Mouse (Mus musculus) ES-E14 (cell line): ENCODE measurements around the gene Il2ra.

Experiments
- CHD2 ChIP-seq: IDR thresholded peaks from 2 replicates; pipeline ENCODE4 v1.6.1; 2014; ENCODE audit warnings: mild to moderate bottlenecking, low read depth, low read length, inconsistent platforms
- MAFK ChIP-seq: IDR thresholded peaks from 2 replicates; pipeline ENCODE4 v1.6.1; 2014; ENCODE audit warnings: mild to moderate bottlenecking, low read depth, low read length, inconsistent platforms; ENCODE audit not compliant: insufficient read depth

DNA sequence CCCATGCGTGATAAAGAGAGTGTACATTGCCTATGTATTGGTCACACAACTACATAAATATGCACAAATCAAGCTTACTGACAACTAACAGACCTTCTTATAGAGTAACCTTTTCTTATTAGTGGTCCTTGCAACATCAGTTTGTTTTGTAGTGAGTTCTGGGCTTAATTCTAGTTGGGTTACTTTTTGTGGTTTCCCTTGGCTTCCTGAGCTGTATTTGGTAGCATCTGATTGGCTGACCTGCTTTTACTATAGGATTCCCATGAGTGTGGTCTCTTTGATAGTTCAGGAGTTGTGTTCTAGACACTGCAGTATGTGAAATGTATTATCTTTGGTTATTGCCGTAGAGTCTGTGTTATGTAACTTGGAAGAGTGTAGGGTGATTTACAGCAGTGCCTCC lies 15.0 kb downstream of the Il2ra start:
- TF ChIP-seq CHD2 (no peak), MAFK (no peak)
